Mouse (Mus musculus) kidney, adult 2 months (tissue): ENCODE data around the gene Vav3. TPM values are rescaled to one million over a fixed set of nuclear protein-coding genes. Genes with fewer than 3 reads are reported as not detected.

Source experiments
- DNase-seq: peaks from one replicate; pipeline ENCODE4 v3.0.0; 2021
- H3K27ac ChIP-seq: fragments of 200-500 bp; 2 replicates; pipeline ENCODE4 v1.5.1; 2012; ENCODE audit warnings: low read depth, low read length, control low read depth, inconsistent platforms; ENCODE audit not compliant: insufficient read depth
- H3K27me3 ChIP-seq: fragments of 200-500 bp; replicated peaks from 2 replicates; pipeline ENCODE4 v1.6.1; 2012; ENCODE audit warnings: mild to moderate bottlenecking, moderate library complexity, low read length, inconsistent platforms; ENCODE audit not compliant: control insufficient read depth, insufficient read depth
- H3K36me3 ChIP-seq: fragments of 200-500 bp; 2 replicates; pipeline ENCODE4 v1.6.1; 2012; ENCODE audit warnings: mild to moderate bottlenecking, moderate library complexity, low read length, inconsistent platforms; ENCODE audit not compliant: control insufficient read depth, insufficient read depth
- H3K4me1 ChIP-seq: fragments of 200-500 bp; 2 replicates; pipeline ENCODE4 v1.6.1; 2011; ENCODE audit warnings: low read length; ENCODE audit not compliant: control insufficient read depth, insufficient read depth
- H3K4me3 ChIP-seq: fragments of 200-500 bp; 2 replicates; pipeline ENCODE4 v1.5.1; 2011; ENCODE audit warnings: mild to moderate bottlenecking, low read depth, low read length, control low read depth; ENCODE audit not compliant: insufficient read depth
- CTCF ChIP-seq: fragments of 200-500 bp; conservative IDR thresholded peaks from 2 replicates; pipeline ENCODE4 v1.5.1; 2011; ENCODE audit warnings: low read depth, mild to moderate bottlenecking, control low read depth, low read length, moderate library complexity, mixed read lengths; ENCODE audit not compliant: insufficient read depth, insufficient read length
- POLR2A ChIP-seq: fragments of 200-500 bp; IDR thresholded peaks from one replicate; pipeline ENCODE4 v1.6.1; 2011; ENCODE audit warnings: low read depth, low read length, control low read depth
- WGBS: fragments of 180-500 bp; shearing (Covaris S2); methylation state at CpG from one replicate; pipeline ENCODE4 v1.1.7; 2018; 5-methylcytosine and 5-hydroxymethylcytosine counted together
- polyA plus RNA-seq: library from polyadenylated mRNA; depleted of rRNA; stranded (reverse); fragments of >200 nt; gene quantifications from 2 replicates; pipeline ENCODE4 v1.2.3, GENCODE M21; 2012

Vav3 gene
- polyA plus RNA-seq, 1 experiment, result 6.8 TPM

- WGBS, result 94% methylated on average over 1 of the region's 1 CpGs
- no peak for DNase-seq
- H3K36me3 ChIP-seq, result no peaks in the 10 kb centered on the region
These were observed 159.5 kb downstream of the Vav3 start for GRCm38 (mm10) chr3:109499861-109500456.

GRCm38 (mm10) chr3:109509784-109510183, 169.3 kb downstream of the Vav3 start:
- H3K4me1 ChIP-seq, result no peaks in the 10 kb centered on the region
- H3K27ac ChIP-seq, result no peak overlapping the region
- TF ChIP-seq POLR2A, result no peak
- TF ChIP-seq CTCF, result no peak
- 73% methylated on average over 1 of the region's 1 CpGs for WGBS
- no peak overlapping the region for H3K4me3 ChIP-seq
- no peaks in the 10 kb centered on the region; the same call in 1 of the 2 replicates for H3K36me3 ChIP-seq
- H3K27me3 ChIP-seq, result no peaks in the 10 kb centered on the region
- no peak for DNase-seq

More at GRCm38 (mm10) chr3:109499861-109500456, 159.5 kb downstream of the Vav3 start:
- no peaks in the 10 kb centered on the region for H3K27me3 ChIP-seq
- no peak overlapping the region for H3K4me3 ChIP-seq
- TF ChIP-seq POLR2A (no peak), CTCF (no peak)
- no peaks in the 10 kb centered on the region for H3K4me1 ChIP-seq
- H3K27ac ChIP-seq, result no peak overlapping the region

- no peaks in the 10 kb centered on the region for H3K27me3 ChIP-seq
- 93% methylated on average over 1 of the region's 1 CpGs for WGBS
- no peak for DNase-seq
These were observed 171.4 kb downstream of the Vav3 start for GRCm38 (mm10) chr3:109511849-109512248.

GRCm38 (mm10) chr3:109515479-109515878, 175.0 kb downstream of the Vav3 start:
- no peaks in the 10 kb centered on the region for H3K4me1 ChIP-seq
- no peak overlapping the region for H3K27ac ChIP-seq
- no peak for TF ChIP-seq POLR2A
- TF ChIP-seq CTCF, result no peak
- H3K36me3 ChIP-seq, result no peaks in the 10 kb centered on the region
- no peak overlapping the region for H3K4me3 ChIP-seq
- H3K27me3 ChIP-seq, result no peaks in the 10 kb centered on the region
- no peak for DNase-seq
- 51% methylated on average over 3 of the region's 3 CpGs for WGBS

More at GRCm38 (mm10) chr3:109511849-109512248, 171.4 kb downstream of the Vav3 start:
- H3K27ac ChIP-seq, result no peak overlapping the region
- H3K36me3 ChIP-seq, result no peaks in the 10 kb centered on the region; the same call in 1 of the 2 replicates
- TF ChIP-seq CTCF, result no peak
- no peak for TF ChIP-seq POLR2A
- H3K4me3 ChIP-seq, result no peak overlapping the region
- no peaks in the 10 kb centered on the region for H3K4me1 ChIP-seq

GRCm38 (mm10) chr3:109516372-109516771, 175.9 kb downstream of the Vav3 start:
- no peaks in the 10 kb centered on the region for H3K36me3 ChIP-seq
- DNase-seq, result no peak
- H3K4me1 ChIP-seq, result no peaks in the 10 kb centered on the region
- no peak overlapping the region for H3K27ac ChIP-seq
- no peaks in the 10 kb centered on the region for H3K27me3 ChIP-seq
- no peak overlapping the region for H3K4me3 ChIP-seq
- 75% methylated on average over 10 of the region's 10 CpGs for WGBS
- TF ChIP-seq POLR2A (no peak), CTCF (no peak)

GRCm38 (mm10) chr3:109522115-109522514, 181.7 kb downstream of the Vav3 start:
- no peaks in the 10 kb centered on the region for H3K36me3 ChIP-seq
- TF ChIP-seq CTCF (no peak), POLR2A (no peak)
- no peak overlapping the region for H3K4me3 ChIP-seq
- H3K27ac ChIP-seq, result no peak overlapping the region
- WGBS, result 75% methylated on average over 7 of the region's 7 CpGs
- no peaks in the 10 kb centered on the region for H3K27me3 ChIP-seq
- DNase-seq, result no peak
- no peaks in the 10 kb centered on the region for H3K4me1 ChIP-seq

- H3K27ac ChIP-seq, result no peak overlapping the region
- no peaks in the 10 kb centered on the region for H3K36me3 ChIP-seq
- H3K27me3 ChIP-seq, result no peaks in the 10 kb centered on the region
- H3K4me1 ChIP-seq, result no peaks in the 10 kb centered on the region
- no peak overlapping the region for H3K4me3 ChIP-seq
- 91% methylated on average over 12 of the region's 12 CpGs for WGBS
- TF ChIP-seq POLR2A (no peak), CTCF (no peak)
- no peak for DNase-seq
These were observed 185.4 kb downstream of the Vav3 start for GRCm38 (mm10) chr3:109525825-109526224.

GRCm38 (mm10) chr3:109526246-109526645, 185.8 kb downstream of the Vav3 start:
- Histone ChIP-seq H3K27ac (no peak overlapping the region), H3K4me3 (no peak overlapping the region), H3K4me1 (no peaks in the 10 kb centered on the region), H3K27me3 (no peaks in the 10 kb centered on the region), H3K36me3 (no peaks in the 10 kb centered on the region)
- TF ChIP-seq CTCF (peak; percentile 70), POLR2A (no peak)
- WGBS, result 3% methylated on average over 4 of the region's 4 CpGs
- DNase-seq, result peak; percentile 85
